Mouse (Mus musculus): Measurements from ENCODE around the gene Olfr618. TPM values are rescaled to one million over a fixed set of nuclear protein-coding genes. Genes with fewer than 3 reads are reported as not detected.

The Olfr618 gene
- not detected for polyA plus RNA-seq (2014; fragmentation: Illumina TruSeq; extraction: RNeasy Lipid Tissue Mini Kit (QIAGEN cat#74804); ENCODE audit: low read depth, low replicate concordance)

DNA sequence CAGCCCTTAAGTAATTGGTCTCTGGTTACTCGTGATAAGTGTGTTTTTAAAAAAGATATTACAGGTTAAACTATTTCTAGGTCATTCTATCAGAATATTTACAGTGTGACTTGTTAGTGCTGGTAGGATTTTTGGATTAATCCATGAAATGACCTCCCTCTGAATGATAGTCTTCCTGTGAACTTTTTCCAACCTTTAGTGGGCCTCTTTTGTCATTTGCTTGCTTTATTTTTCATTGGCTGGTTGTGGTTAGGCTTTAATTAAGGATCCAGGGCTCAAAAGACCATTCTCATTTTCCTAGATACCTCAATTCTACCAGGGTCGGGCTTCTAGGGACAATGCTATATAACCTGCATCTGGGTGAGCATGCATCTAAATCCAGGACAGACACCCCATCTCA is at the start of gene Olfr618:
Gene Olfr618 (plus strand): TSS at position 301 of the 400 bp plus-strand sequence.

GRCm38 (mm10) chr7:103542617-103543016 is 47.3 kb upstream of the Olfr618 start, which contains the start of gene Olfr612:
TSS of gene Olfr612 (minus strand) at chr7:103542717.

DNA sequence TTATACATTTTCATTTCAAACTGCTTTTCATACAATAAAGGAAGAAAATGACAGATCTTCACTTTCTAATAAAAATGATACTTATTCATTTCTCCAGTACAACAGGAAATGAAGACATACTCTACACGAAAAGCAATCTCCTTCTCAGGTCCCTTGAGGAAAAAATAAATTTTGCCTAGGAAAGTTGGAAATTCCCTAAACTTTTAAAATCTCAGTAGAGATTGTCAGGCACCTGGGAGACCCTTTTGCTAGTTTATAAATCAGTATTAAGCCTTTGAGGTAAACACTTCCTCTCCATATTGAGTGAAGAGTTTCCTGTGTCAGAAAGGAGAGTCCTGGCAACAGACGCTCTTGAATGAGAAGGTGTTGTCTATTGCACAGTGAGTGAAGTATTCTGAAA is 42.1 kb upstream of the Olfr618 start, which contains the start of gene Olfr613:
Gene Olfr613 (plus strand): TSS at position 301 of the 400 bp plus-strand sequence.

DNA sequence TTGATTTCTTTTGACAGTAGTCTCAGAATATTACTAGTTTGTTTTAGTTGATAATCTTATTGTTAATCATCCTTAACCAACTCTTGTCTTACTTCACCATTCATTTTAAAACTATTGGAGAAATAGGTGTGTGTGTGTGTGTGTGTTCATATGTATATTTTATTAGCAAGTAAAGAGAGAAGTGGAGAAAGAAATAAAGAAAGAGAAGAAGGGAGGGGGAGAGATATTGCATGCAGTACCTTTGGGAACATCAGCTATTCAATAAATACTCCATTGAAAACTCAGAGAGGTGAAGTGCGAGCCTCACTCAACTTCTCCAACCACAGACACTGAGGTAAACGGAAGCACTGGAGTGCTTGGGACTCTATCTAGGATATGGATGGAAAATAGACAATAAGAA is 34.1 kb upstream of the Olfr618 start, which contains the start of gene Olfr615:
Gene Olfr615 (plus strand): TSS at position 301 of the 400 bp plus-strand sequence.

GRCm38 (mm10) chr7:103569043-103569442 is 20.9 kb upstream of the Olfr618 start, which contains the start of gene Olfr616:
TSS of gene Olfr616 (minus strand) at chr7:103569143.

GRCm38 (mm10) chr7:103572761-103573160 is 17.1 kb upstream of the Olfr618 start, which contains the start of gene Olfr617:
TSS of gene Olfr617 (plus strand) at chr7:103573061.

GRCm38 (mm10) chr7:103600275-103600674 is 10.4 kb downstream of the Olfr618 start, which contains the start of gene Olfr619:
TSS of gene Olfr619 (plus strand) at chr7:103600575.

DNA sequence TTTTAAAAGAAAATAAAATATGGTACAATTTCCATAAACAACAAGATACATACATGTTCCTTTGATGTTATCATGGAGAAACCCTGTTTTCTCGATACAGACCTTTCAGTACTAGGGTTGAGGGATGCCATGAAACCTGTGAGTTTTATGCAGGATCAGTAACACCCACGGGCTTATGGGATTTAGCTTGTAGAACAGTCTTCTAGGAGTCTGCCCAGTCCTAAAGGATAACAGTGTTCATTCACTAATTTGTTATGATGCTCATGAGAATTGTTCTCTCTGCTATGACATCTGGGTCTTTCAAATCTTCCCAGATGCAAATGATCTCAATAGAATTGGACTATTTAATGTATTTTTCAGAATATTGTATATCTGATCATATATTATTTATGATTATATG is 22.5 kb downstream of the Olfr618 start, which contains the start of gene Olfr620:
Gene Olfr620 (minus strand): TSS at position 101 of the 400 bp plus-strand sequence.

GRCm38 (mm10) chr7:103642602-103643001 is 52.7 kb downstream of the Olfr618 start, which contains the start of gene Olfr622:
TSS of gene Olfr622 (minus strand) at chr7:103642702.

Other genes starting within 250 kb of the Olfr618 start
- gene Olfr600, start 240.4 kb upstream of the Olfr618 start, polyA plus RNA-seq (2014; fragmentation: Illumina TruSeq; extraction: RNeasy Lipid Tissue Mini Kit (QIAGEN cat#74804); ENCODE audit: low read depth, low replicate concordance), result not detected
- not detected for gene Olfr601, start 227.4 kb upstream of the Olfr618 start, polyA plus RNA-seq (2014; fragmentation: Illumina TruSeq; extraction: RNeasy Lipid Tissue Mini Kit (QIAGEN cat#74804); ENCODE audit: low read depth, low replicate concordance)
- gene Olfr603, start 203.9 kb upstream of the Olfr618 start, polyA plus RNA-seq (2014; fragmentation: Illumina TruSeq; extraction: RNeasy Lipid Tissue Mini Kit (QIAGEN cat#74804); ENCODE audit: low read depth, low replicate concordance), result not detected
- gene Usp17lc, start 175.0 kb upstream of the Olfr618 start, polyA plus RNA-seq (2014; fragmentation: Illumina TruSeq; extraction: RNeasy Lipid Tissue Mini Kit (QIAGEN cat#74804); ENCODE audit: low read depth, low replicate concordance), result not detected
- not detected for gene Olfr605, start 144.7 kb upstream of the Olfr618 start, polyA plus RNA-seq (2014; fragmentation: Illumina TruSeq; extraction: RNeasy Lipid Tissue Mini Kit (QIAGEN cat#74804); ENCODE audit: low read depth, low replicate concordance)
- not detected for gene Olfr606, start 141.1 kb upstream of the Olfr618 start, polyA plus RNA-seq (2014; fragmentation: Illumina TruSeq; extraction: RNeasy Lipid Tissue Mini Kit (QIAGEN cat#74804); ENCODE audit: low read depth, low replicate concordance)
- not detected for gene Olfr607, start 126.0 kb upstream of the Olfr618 start, polyA plus RNA-seq (2014; fragmentation: Illumina TruSeq; extraction: RNeasy Lipid Tissue Mini Kit (QIAGEN cat#74804); ENCODE audit: low read depth, low replicate concordance)
- not detected for gene Olfr608, start 120.2 kb upstream of the Olfr618 start, polyA plus RNA-seq (2014; fragmentation: Illumina TruSeq; extraction: RNeasy Lipid Tissue Mini Kit (QIAGEN cat#74804); ENCODE audit: low read depth, low replicate concordance)
- gene Olfr609, start 92.0 kb upstream of the Olfr618 start, polyA plus RNA-seq (2014; fragmentation: Illumina TruSeq; extraction: RNeasy Lipid Tissue Mini Kit (QIAGEN cat#74804); ENCODE audit: low read depth, low replicate concordance), result not detected
- not detected for gene Olfr610, start 78.0 kb upstream of the Olfr618 start, polyA plus RNA-seq (2014; fragmentation: Illumina TruSeq; extraction: RNeasy Lipid Tissue Mini Kit (QIAGEN cat#74804); ENCODE audit: low read depth, low replicate concordance)
- not detected for gene Olfr611, start 69.3 kb upstream of the Olfr618 start, polyA plus RNA-seq (2014; fragmentation: Illumina TruSeq; extraction: RNeasy Lipid Tissue Mini Kit (QIAGEN cat#74804); ENCODE audit: low read depth, low replicate concordance)
- gene Olfr612, start 47.4 kb upstream of the Olfr618 start, polyA plus RNA-seq (2014; fragmentation: Illumina TruSeq; extraction: RNeasy Lipid Tissue Mini Kit (QIAGEN cat#74804); ENCODE audit: low read depth, low replicate concordance), result not detected
- not detected for gene Olfr613, start 42.0 kb upstream of the Olfr618 start, polyA plus RNA-seq (2014; fragmentation: Illumina TruSeq; extraction: RNeasy Lipid Tissue Mini Kit (QIAGEN cat#74804); ENCODE audit: low read depth, low replicate concordance)
- not detected for gene Olfr615, start 34.0 kb upstream of the Olfr618 start, polyA plus RNA-seq (2014; fragmentation: Illumina TruSeq; extraction: RNeasy Lipid Tissue Mini Kit (QIAGEN cat#74804); ENCODE audit: low read depth, low replicate concordance)
- gene Olfr616, start 21.0 kb upstream of the Olfr618 start, polyA plus RNA-seq (2014; fragmentation: Illumina TruSeq; extraction: RNeasy Lipid Tissue Mini Kit (QIAGEN cat#74804); ENCODE audit: low read depth, low replicate concordance), result not detected
- gene Olfr617, start 17.0 kb upstream of the Olfr618 start, polyA plus RNA-seq (2014; fragmentation: Illumina TruSeq; extraction: RNeasy Lipid Tissue Mini Kit (QIAGEN cat#74804); ENCODE audit: low read depth, low replicate concordance), result not detected
- gene Olfr619, start 10.5 kb downstream of the Olfr618 start, polyA plus RNA-seq (2014; fragmentation: Illumina TruSeq; extraction: RNeasy Lipid Tissue Mini Kit (QIAGEN cat#74804); ENCODE audit: low read depth, low replicate concordance), result not detected
- gene Olfr620, start 22.4 kb downstream of the Olfr618 start, polyA plus RNA-seq (2014; fragmentation: Illumina TruSeq; extraction: RNeasy Lipid Tissue Mini Kit (QIAGEN cat#74804); ENCODE audit: low read depth, low replicate concordance), result not detected
- gene Olfr622, start 52.6 kb downstream of the Olfr618 start, polyA plus RNA-seq (2014; fragmentation: Illumina TruSeq; extraction: RNeasy Lipid Tissue Mini Kit (QIAGEN cat#74804); ENCODE audit: low read depth, low replicate concordance), result not detected
- gene Olfr623, start 73.6 kb downstream of the Olfr618 start, polyA plus RNA-seq (2014; fragmentation: Illumina TruSeq; extraction: RNeasy Lipid Tissue Mini Kit (QIAGEN cat#74804); ENCODE audit: low read depth, low replicate concordance), result not detected
- 0.13 TPM for gene Olfr624, start 81.1 kb downstream of the Olfr618 start, polyA plus RNA-seq (2014; fragmentation: Illumina TruSeq; extraction: RNeasy Lipid Tissue Mini Kit (QIAGEN cat#74804); ENCODE audit: low read depth, low replicate concordance)
- not detected for gene Olfr625-ps1, start 92.6 kb downstream of the Olfr618 start, polyA plus RNA-seq (2014; fragmentation: Illumina TruSeq; extraction: RNeasy Lipid Tissue Mini Kit (QIAGEN cat#74804); ENCODE audit: low read depth, low replicate concordance)
- gene Olfr243, start 124.6 kb downstream of the Olfr618 start, polyA plus RNA-seq (2014; fragmentation: Illumina TruSeq; extraction: RNeasy Lipid Tissue Mini Kit (QIAGEN cat#74804); ENCODE audit: low read depth, low replicate concordance), result not detected
- gene Olfr628, start 140.3 kb downstream of the Olfr618 start, polyA plus RNA-seq (2014; fragmentation: Illumina TruSeq; extraction: RNeasy Lipid Tissue Mini Kit (QIAGEN cat#74804); ENCODE audit: low read depth, low replicate concordance), result not detected
- gene Olfr629, start 154.8 kb downstream of the Olfr618 start, polyA plus RNA-seq (2014; fragmentation: Illumina TruSeq; extraction: RNeasy Lipid Tissue Mini Kit (QIAGEN cat#74804); ENCODE audit: low read depth, low replicate concordance), result not detected
- not detected for gene Olfr630, start 167.2 kb downstream of the Olfr618 start, polyA plus RNA-seq (2014; fragmentation: Illumina TruSeq; extraction: RNeasy Lipid Tissue Mini Kit (QIAGEN cat#74804); ENCODE audit: low read depth, low replicate concordance)
- gene Olfr69, start 181.5 kb downstream of the Olfr618 start, polyA plus RNA-seq (2014; fragmentation: Illumina TruSeq; extraction: RNeasy Lipid Tissue Mini Kit (QIAGEN cat#74804); ENCODE audit: low read depth, low replicate concordance), result not detected
- gene Olfr68, start 189.6 kb downstream of the Olfr618 start, polyA plus RNA-seq (2014; fragmentation: Illumina TruSeq; extraction: RNeasy Lipid Tissue Mini Kit (QIAGEN cat#74804); ENCODE audit: low read depth, low replicate concordance), result not detected
- not detected for gene Olfr67, start 201.7 kb downstream of the Olfr618 start, polyA plus RNA-seq (2014; fragmentation: Illumina TruSeq; extraction: RNeasy Lipid Tissue Mini Kit (QIAGEN cat#74804); ENCODE audit: low read depth, low replicate concordance)
- gene Hbb-bt, start 223.9 kb downstream of the Olfr618 start, polyA plus RNA-seq (2014; fragmentation: Illumina TruSeq; extraction: RNeasy Lipid Tissue Mini Kit (QIAGEN cat#74804); ENCODE audit: low read depth, low replicate concordance), result 14.4 TPM
- 131 TPM for gene Hbb-bs, start 238.0 kb downstream of the Olfr618 start, polyA plus RNA-seq (2014; fragmentation: Illumina TruSeq; extraction: RNeasy Lipid Tissue Mini Kit (QIAGEN cat#74804); ENCODE audit: low read depth, low replicate concordance)